Mouse (Mus musculus) hindbrain, postnatal 0 days (tissue): ENCODE measurements around the gene Galnt17. TPM values are rescaled to one million over a fixed set of nuclear protein-coding genes. Genes with fewer than 3 reads are reported as not detected.

ENCODE experiments used
- ATAC-seq: fragments of 200-750 bp; cut with Nextera tagmentation; 2 replicates; pipeline ENCODE4 v1.8.0; 2017; ENCODE audit warnings: mild to moderate bottlenecking, moderate TSS enrichment, moderate library complexity
- DNase-seq: peaks from one replicate; pipeline ENCODE4 v3.0.0-alpha.2; 2015; ENCODE audit warnings: low spot score
- H3K27ac ChIP-seq: fragments of 300-500 bp; sonication (generic); 2 replicates; pipeline ENCODE4 v1.5.1; 2014; ENCODE audit warnings: mild to moderate bottlenecking
- H3K27me3 ChIP-seq: fragments of 300-500 bp; sonication (generic); 2 replicates; pipeline ENCODE4 v1.6.1; 2014; ENCODE audit warnings: low read length, mixed read lengths; ENCODE audit not compliant: insufficient read depth
- H3K36me3 ChIP-seq: fragments of 300-500 bp; sonication (generic); 2 replicates; pipeline ENCODE4 v1.6.1; 2014; ENCODE audit warnings: low read length, mixed read lengths; ENCODE audit not compliant: insufficient read depth
- H3K4me1 ChIP-seq: fragments of 300-500 bp; sonication (generic); 2 replicates; pipeline ENCODE4 v1.6.1; 2014; ENCODE audit warnings: antibody characterized with exemption, low read length, mixed read lengths; ENCODE audit not compliant: insufficient read depth
- H3K4me2 ChIP-seq: fragments of 300-500 bp; sonication (generic); 2 replicates; pipeline ENCODE4 v1.6.1; 2014; ENCODE audit warnings: low read depth, mild to moderate bottlenecking, low read length, moderate library complexity, mixed read lengths
- H3K4me3 ChIP-seq: fragments of 300-500 bp; sonication (generic); 2 replicates; pipeline ENCODE4 v1.5.1; 2014; ENCODE audit warnings: low read length
- H3K9ac ChIP-seq: fragments of 300-500 bp; sonication (generic); replicated peaks from 2 replicates; pipeline ENCODE4 v1.6.1; 2014; ENCODE audit warnings: mild to moderate bottlenecking, low read length, moderate library complexity, mixed read lengths
- H3K9me3 ChIP-seq: fragments of 300-500 bp; sonication (generic); 2 replicates; pipeline ENCODE4 v1.6.1; 2016; ENCODE audit warnings: low read length, mixed read lengths
- CTCF ChIP-seq: IDR thresholded peaks from 2 replicates; pipeline ENCODE4 v1.5.1; 2016; ENCODE audit warnings: antibody characterized with exemption, control low read depth, low read depth
- WGBS: fragments of 180-500 bp; shearing (Covaris S2); extraction: QIAGEN DNeasy Blood & Tissue Kit; methylation state at CpG from one replicate; pipeline ENCODE4 v1.1.7; 2014; 5-methylcytosine and 5-hydroxymethylcytosine counted together
- polyA plus RNA-seq: library from polyadenylated mRNA; unstranded; fragments of >200 nt; fragmentation: Nextera tagmentation; extraction: Ambion mirVana; gene quantifications from 2 replicates; pipeline ENCODE4 v1.2.1, GENCODE M21; 2015
- total RNA-seq: library from RNA; depleted of rRNA; stranded (reverse); fragments of >200 nt; gene quantifications from 2 replicates; pipeline ENCODE4 v1.2.3, GENCODE M21; 2014

The Galnt17 gene
- total and polyA plus RNA-seq, 2 experiments from 2014 or later, result 6.2 to 24.2 TPM

GRCm38 (mm10) chr5:130927138-130927793 is 381.0 kb downstream of the Galnt17 start:
- Histone ChIP-seq H3K27me3 (no peaks in the 10 kb centered on the region), H3K4me3 (no peak overlapping the region), H3K9ac (no peak overlapping the region), H3K4me2 (no peak overlapping the region), H3K36me3 (no peaks in the 10 kb centered on the region), H3K27ac (no peak overlapping the region), H3K9me3 (no peaks in the 10 kb centered on the region), H3K4me1 (no peaks in the 10 kb centered on the region)
- TF ChIP-seq CTCF, result peak; percentile 35
- WGBS, result 70% methylated on average over 3 of the region's 3 CpGs
- ATAC-seq, result no peak
- DNase-seq, result no peak

- H3K4me3 ChIP-seq, result no peak overlapping the region
- no peak overlapping the region for H3K27ac ChIP-seq
- no peaks in the 10 kb centered on the region for H3K9me3 ChIP-seq
- H3K9ac ChIP-seq, result no peak overlapping the region
- no peaks in the 10 kb centered on the region for H3K36me3 ChIP-seq
- H3K27me3 ChIP-seq, result no peaks in the 10 kb centered on the region
- H3K4me2 ChIP-seq, result no peak overlapping the region
- no peak for TF ChIP-seq CTCF
- no peak for ATAC-seq
- WGBS, result 96% methylated on average over 7 of the region's 7 CpGs
- DNase-seq, result no peak
- H3K4me1 ChIP-seq, result no peaks in the 10 kb centered on the region
These were observed 382.6 kb downstream of the Galnt17 start for GRCm38 (mm10) chr5:130925681-130926080.

- WGBS, result 24% methylated on average over 2 of the region's 2 CpGs
- no peak overlapping the region for H3K27ac ChIP-seq
- H3K9ac ChIP-seq, result no peak overlapping the region
- ATAC-seq (0 out of 2 replicates have a peak, but pooled peaks have one; percentile 49), DNase-seq (peak; percentile 49)
- H3K4me1 ChIP-seq, result no peaks in the 10 kb centered on the region
- no peaks in the 10 kb centered on the region for H3K27me3 ChIP-seq
- no peak overlapping the region for H3K4me3 ChIP-seq
- no peaks in the 10 kb centered on the region for H3K9me3 ChIP-seq
- no peak overlapping the region for H3K4me2 ChIP-seq
- H3K36me3 ChIP-seq, result no peaks in the 10 kb centered on the region
- no peak for TF ChIP-seq CTCF
These were observed 384.0 kb downstream of the Galnt17 start for GRCm38 (mm10) chr5:130924245-130924827.

- DNase-seq, result no peak
- Histone ChIP-seq H3K9me3 (no peaks in the 10 kb centered on the region), H3K4me1 (no peaks in the 10 kb centered on the region), H3K9ac (no peak overlapping the region), H3K27ac (no peak overlapping the region), H3K27me3 (no peaks in the 10 kb centered on the region), H3K4me3 (no peak overlapping the region), H3K4me2 (no peak overlapping the region), H3K36me3 (no peaks in the 10 kb centered on the region)
- no peak for ATAC-seq
- WGBS, result 94% methylated on average over 7 of the region's 7 CpGs
- no peak for TF ChIP-seq CTCF
These were observed 388.3 kb downstream of the Galnt17 start for GRCm38 (mm10) chr5:130919969-130920368.

GRCm38 (mm10) chr5:130914606-130915005 is 393.7 kb downstream of the Galnt17 start:
- Histone ChIP-seq H3K27ac (no peak overlapping the region), H3K27me3 (no peaks in the 10 kb centered on the region), H3K9me3 (no peaks in the 10 kb centered on the region), H3K4me3 (no peak overlapping the region), H3K9ac (no peak overlapping the region), H3K4me1 (no peaks in the 10 kb centered on the region; the same call in 1 of the 2 replicates), H3K36me3 (no peaks in the 10 kb centered on the region), H3K4me2 (no peak overlapping the region)
- no peak for TF ChIP-seq CTCF
- peak; percentile 33 for DNase-seq
- no peak for ATAC-seq
- WGBS, result 23% methylated on average over 3 of the region's 3 CpGs

GRCm38 (mm10) chr5:130911551-130911950 is 396.7 kb downstream of the Galnt17 start:
- H3K36me3 ChIP-seq, result no peaks in the 10 kb centered on the region
- no peaks in the 10 kb centered on the region; the same call in 1 of the 2 replicates for H3K4me1 ChIP-seq
- H3K27ac ChIP-seq, result no peak overlapping the region
- no peak for DNase-seq
- ATAC-seq, result no peak
- no peak for TF ChIP-seq CTCF
- H3K27me3 ChIP-seq, result no peaks in the 10 kb centered on the region
- H3K9me3 ChIP-seq, result no peaks in the 10 kb centered on the region
- no peak overlapping the region for H3K4me3 ChIP-seq
- no peak overlapping the region for H3K9ac ChIP-seq
- no peak overlapping the region for H3K4me2 ChIP-seq
- 82% methylated on average over 2 of the region's 2 CpGs for WGBS

GRCm38 (mm10) chr5:130901736-130902135 is 406.6 kb downstream of the Galnt17 start:
- Histone ChIP-seq H3K27ac (no peak overlapping the region), H3K4me3 (no peak overlapping the region), H3K4me1 (no peaks in the 10 kb centered on the region), H3K9ac (no peak overlapping the region), H3K9me3 (no peaks in the 10 kb centered on the region), H3K27me3 (no peaks in the 10 kb centered on the region), H3K4me2 (no peak overlapping the region), H3K36me3 (no peaks in the 10 kb centered on the region)
- TF ChIP-seq CTCF, result no peak
- DNase-seq (no peak), ATAC-seq (no peak)
- WGBS, result 90% methylated on average over 3 of the region's 3 CpGs
